Mouse (Mus musculus) ovary, postnatal 36 days (tissue): Measurements from ENCODE around the gene Ttc21a.

Source experiments
- DNase-seq: peaks from one replicate; pipeline ENCODE4 v3.0.0; 2022; ENCODE audit warnings: low spot score, mixed read lengths

The Ttc21a gene

DNA sequence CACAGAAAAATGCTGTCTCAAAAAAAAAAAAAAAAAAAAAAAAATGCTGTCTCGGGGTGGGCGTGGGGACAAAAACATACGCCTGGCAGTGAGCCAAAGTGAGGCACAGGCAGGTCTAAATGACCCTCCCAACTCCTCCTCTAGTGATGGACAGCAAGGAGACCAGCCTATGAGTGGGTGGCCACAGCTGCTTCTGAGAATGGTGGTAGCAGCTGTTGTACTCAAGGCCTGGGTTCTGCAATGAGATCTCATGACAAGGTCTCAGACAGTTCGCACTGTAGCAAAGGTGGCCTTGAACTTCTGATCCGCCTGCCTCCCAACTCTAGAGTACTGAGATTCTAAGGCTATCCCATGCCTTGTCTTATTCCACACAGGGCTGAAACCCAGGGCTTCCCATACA lies 4.0 kb downstream of the Ttc21a start:
- DNase-seq: no peak

DNA sequence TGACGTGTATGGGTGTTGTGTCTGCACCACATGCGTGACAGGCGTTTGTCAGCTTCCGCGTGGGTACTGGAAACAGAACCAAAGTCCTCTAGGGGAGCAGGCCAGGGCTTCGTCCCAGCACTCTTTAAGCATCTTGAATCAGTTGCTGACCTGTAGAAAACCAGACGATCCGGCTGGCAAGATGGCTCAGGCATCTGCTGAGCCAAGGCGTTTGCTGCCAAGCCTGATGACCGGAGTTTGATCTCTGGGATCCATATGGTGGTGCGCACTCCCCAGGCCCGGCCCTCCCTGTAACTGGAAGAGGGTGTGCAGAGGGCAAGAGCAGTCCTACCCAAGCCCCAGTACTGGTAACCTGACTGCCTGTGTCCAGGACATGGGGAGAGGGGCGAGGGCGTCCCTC lies 4.5 kb downstream of the Ttc21a start:
- DNase-seq: no peak

DNA sequence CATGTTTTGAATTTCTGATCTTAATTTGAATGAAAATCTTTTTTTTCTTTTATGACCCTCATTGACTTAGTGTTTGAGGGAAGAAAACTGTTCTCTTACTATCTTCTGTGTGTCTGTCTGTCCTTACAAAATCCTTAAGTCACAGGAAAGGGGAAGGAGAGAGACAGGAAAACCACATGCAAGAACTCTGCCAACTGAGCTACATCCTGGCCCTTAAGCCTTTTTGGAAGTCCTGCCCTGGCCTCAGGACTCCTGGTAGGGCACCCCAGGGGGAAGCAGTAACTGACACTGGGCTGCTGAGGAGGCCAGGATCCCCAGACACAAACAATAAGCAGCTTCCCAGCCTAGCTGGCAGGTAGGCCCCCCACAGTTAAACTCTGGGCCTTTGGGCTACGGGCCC lies 5.9 kb downstream of the Ttc21a start:
- no peak for DNase-seq

DNA sequence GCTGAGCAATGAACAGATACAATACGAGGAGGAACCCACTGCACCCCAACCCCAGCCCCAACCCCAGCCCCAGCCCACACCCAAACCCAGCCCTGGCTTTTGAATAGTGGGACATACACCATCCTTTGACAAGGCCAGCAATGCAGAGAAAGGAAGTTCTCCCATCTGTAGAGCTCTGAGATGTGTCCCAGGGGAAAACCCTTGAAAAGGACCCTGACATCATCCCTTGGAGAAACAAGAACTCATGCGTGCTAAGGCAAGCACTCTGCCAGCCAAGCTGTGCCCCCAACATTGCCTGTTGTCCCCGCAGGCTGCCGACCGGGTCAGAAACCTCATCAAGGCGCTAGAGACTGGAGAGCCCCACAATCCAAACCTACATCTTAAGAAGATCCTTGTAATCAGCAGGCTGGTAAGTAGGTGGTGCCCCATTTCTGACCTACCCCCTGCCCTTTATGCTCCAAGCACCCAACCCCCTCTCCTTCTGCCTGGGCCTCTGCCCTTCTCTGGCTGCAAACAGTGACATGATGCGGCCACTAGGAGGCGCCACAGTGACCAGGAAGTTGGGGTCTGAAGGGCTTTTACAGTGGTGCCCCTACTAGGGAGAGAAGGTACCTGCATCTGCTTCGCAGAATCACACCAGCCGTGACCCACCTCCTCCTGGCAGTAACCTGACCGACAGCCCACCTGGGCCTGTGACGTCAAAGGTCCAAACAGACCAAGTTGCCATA lies 7.9 kb downstream of the Ttc21a start:
- no peak for DNase-seq

DNA sequence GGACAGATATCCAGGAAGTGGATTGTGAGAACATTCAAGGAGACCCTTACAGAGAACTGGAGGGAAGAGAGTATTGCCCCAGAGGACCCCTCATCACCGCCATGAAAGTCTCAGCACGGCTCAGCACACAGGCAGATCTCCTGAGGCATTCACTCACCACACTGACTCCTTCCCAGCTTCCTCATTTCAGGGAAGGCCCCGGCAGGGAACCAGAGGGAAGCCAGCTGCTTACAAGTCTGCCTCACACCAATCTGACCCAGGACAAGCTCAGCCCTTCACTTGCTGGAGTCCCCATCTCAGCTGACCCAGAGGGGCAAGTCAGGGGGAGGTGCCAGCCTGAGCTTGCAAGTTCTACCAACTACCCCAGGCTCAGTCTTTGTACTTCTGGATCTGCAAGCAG lies 11.4 kb downstream of the Ttc21a start:
- DNase-seq: no peak

DNA sequence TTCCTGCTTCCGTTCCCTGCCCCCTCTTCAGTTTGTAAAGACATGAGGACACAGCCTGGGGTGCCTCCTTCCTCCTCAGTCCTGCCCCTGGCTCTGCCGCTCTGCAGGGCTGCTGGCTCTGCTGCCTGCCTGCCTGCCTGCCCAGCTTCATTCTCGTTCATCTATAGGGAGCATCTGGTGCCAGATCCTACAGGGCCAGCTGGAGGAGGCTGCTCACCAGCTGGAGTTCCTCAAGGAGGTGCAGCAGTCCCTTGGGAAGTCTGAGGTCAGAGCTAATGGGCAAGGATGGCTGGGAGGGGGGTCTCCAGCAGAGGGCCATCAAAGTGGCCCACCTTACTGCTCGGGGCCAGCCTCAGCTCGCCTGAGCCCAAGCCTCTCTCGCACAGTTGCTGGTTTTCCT lies 13.0 kb downstream of the Ttc21a start:
- DNase-seq: no peak

DNA sequence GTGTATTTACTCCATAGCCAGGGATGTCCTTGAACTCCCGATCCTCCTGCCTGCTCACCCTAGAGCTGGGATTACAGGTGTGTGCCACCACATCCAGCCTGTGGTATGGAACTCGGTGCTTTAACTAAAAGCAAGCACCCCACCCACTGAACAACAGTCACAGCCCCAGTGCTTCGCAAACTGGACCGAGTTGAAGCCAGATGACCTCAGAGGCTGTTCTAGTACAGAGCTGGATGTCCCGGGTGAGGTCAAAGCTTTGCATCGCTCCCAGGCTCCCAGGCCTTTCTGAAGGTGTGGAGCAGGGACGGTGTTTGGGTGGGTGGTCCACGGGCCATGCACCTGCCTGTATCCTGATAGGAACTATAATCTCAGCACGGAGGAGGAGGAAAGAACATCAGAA lies 14.0 kb downstream of the Ttc21a start:
- DNase-seq: no peak

DNA sequence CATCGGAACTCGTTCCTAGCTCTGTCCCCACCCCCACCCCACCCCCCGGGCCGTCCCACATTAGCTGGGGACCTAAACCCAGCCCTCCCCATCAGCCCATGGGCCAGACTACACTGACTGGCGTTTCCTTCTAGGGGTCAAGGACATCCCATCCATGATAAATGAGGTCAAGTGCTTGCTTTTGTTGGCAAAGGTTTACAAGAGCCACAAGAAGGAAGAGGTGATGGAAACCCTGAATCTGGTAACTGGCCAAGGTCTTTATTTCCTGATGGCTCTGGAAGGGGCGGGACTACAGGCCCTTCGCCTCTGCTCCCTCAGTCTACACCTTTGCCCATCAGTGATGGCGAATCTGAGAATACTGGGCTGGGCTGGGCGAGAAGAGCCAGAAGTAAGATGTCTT lies 21.4 kb downstream of the Ttc21a start:
- no peak for DNase-seq

DNA sequence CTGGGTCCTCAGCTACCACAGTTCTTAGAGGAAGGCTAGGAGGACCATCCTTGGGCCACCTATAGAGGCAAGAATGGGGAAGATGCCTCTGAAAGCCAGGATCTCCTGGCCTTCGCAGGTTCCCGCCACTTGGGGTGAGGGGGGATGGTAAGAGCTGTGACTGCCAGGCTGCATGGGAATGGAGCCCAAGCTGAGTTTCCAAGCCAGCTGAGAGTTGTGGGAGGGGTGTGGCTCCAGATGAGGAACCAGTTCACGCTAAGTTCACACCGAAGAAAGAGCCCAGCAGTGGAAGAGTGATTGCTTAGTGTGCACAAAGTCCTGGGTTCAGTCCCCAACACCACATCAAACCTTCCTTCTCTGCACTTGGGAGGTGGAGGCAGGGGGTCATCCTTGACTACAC lies 24.8 kb downstream of the Ttc21a start:
- no peak for DNase-seq

DNA sequence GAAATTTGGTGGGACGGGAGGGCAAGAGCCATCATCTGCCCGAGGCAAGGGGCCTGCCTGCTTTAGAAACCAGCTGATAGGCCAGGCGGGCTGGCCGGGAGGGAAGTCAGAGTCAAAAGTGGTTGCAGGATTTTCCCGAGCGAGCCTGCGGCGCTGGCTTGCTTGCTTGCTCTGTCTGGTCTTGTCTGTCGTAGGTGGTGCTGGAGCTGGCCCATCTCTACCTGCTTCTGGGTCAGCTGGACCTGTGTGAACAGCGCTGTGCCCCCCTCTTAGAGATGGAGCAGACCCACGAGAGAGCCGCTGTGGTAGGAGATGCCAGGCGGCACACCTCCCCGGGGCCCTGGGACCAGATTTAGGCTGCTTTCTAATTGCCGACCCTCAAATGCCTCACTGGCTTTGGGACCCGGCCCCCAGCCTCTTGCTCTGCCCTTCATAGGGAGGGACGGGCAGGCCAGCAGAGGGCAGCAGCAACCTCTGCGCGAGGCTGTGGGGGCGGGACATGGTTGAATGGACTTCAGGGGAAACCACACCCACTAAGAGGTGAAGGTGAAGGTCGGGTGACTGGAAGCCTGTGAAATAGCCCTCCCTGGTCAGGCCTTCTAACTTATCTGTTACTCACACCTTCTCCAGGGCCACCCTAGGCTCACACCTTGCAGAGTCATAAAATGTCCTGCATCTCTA lies 25.7 kb downstream of the Ttc21a start:
- peak; percentile 63 for DNase-seq

DNA sequence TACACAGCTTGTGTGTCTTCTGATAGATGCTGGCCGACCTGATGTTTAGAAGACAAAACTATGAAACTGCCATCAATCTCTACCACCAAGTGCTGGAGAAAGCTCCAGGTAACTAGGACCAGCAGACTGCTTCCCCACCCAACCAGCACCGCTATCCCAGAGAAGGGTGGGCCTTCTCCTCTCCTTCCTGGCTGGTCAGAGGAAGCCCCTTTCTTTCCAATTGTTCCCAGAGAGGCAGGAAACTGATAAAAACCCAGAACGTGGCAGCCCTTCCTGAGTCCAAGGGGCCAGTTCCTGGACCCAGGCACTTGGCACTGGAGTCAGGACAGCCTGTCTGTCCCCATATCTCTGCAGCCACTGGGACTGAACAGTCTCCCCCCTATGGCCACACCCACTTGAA lies 26.8 kb downstream of the Ttc21a start:
- no peak for DNase-seq

DNA sequence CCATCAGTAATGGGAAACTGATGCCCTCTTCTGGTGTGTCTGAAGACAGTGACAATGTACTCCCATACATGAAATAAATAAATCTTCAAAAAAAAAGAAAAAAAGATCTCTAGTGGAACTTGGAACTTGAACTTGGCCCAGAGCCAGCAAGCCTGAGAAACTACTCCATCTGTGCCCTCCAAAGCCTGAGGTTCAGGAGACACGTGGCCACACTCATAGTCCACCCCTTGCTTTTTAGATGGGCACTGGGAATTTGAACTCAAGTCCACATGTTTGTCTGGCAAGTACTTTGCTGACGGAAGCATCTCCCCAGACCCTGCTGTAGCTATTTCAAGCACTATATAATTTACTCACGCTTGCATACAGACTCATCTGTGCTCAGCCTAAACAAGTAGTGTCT lies 27.8 kb downstream of the Ttc21a start:
- no peak for DNase-seq

DNA sequence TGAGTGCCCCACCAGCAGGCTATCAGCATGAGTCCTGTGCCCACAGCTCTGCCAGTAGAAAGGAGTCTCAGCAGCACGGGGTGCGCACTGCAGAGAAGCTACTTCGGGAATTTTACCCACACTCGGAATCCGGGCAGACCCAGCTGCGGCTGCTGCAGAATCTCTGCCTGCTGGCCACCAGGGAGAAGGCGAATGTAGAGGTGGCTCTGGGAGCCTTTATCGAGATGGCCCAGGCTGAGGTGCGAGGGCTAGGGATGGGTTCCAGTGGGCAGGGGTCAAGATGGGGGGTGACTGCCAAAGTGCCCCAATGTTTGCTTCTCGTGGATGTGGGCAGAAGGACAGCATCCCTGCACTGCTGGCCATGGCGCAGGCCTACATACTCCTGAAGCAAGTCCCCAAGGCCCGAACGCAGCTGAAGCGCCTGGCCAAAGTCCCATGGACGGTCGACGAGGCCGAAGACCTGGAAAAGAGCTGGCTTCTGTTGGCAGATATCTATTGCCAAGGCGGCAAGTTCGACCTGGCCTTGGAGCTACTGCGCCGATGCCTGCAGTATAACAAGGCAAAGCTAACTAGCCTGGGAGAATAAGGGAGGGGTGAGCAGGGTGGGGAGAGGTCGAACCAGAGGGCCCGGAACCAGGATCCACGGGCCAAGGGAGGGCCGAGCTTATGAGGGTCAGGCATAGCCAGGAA lies 29.0 kb downstream of the Ttc21a start:
- DNase-seq: no peak

DNA sequence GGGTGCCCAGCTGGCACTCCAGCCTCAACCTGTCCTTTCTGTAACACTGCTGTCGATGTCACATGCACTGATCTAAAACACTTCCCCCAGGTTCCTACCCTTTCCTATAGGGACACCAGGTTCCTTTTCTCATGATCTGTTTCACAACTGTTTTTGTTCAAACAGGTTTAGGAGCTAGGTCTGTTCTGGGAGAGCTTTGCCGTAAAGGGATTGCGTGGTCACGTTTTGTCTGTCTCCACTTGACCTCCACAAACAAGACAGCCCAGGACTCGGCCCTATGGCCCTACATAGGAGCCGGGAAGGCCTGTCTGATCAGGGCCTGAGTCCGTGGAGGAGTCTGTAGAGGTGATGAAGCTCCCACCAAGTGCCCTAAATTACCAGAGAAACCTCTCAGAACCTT lies 32.4 kb downstream of the Ttc21a start:
- no peak for DNase-seq

DNA sequence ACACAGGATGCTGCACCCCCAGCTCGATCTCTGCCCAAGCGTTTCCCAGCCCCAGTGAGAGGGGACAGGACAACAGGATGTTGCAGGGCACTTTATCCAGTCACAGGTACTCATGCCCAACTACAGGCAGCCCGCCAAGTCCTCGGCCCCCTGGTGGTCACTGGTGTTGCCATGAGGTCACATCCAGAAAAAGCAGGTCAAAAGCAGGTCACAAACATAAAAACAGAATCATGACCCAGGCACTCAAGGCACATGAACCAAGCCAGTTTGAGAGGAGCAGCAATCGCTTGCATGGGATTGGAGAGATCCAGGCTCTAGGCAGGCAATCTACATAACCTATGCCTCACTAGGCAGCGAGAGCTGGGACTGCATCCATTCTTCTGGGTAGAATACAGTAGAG lies 32.8 kb downstream of the Ttc21a start:
- DNase-seq: peak; percentile 58

DNA sequence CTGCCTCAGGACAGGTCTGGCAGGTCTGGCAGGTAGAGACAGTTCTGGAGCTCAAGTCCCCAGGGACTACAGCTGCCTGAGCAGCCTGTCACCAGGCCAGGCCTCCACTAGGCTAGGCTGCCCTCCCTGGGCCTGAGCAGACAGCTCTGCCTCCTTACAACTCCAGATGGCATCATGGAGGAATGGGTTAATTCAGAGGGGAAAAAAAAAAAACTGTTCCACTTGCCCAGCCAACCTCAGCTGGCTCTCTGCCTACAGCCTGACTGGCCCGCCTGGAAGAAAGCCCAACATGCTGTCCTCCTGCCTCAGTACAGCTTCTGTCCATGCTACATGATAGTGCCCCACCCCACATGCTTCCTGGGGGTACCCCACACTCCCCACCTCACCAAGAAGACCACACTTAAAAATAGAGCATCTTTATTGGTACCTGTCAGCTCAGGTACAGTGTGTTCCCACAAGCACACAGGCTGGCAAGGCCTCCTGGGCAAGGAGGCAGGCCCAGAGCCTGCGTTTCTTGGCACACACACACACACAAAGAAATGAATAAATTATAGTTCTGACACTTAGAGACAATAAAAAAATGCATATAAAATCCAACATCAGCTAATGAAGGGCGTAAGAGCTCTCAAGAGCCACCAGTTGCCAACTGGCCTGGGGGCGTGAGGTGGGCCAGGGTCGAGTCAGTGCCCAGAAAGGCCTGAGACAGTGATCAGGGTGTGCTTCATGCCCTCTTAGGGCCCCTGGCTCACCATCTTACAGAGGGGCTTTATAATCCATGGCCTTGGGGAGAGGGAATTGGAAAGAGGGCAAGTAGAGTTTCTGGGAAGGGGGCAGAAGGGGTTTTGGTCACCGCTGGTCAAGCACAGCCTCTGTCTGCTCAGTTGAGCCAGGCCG lies 33.6 kb downstream of the Ttc21a start:
- peak; percentile 45 for DNase-seq

DNA sequence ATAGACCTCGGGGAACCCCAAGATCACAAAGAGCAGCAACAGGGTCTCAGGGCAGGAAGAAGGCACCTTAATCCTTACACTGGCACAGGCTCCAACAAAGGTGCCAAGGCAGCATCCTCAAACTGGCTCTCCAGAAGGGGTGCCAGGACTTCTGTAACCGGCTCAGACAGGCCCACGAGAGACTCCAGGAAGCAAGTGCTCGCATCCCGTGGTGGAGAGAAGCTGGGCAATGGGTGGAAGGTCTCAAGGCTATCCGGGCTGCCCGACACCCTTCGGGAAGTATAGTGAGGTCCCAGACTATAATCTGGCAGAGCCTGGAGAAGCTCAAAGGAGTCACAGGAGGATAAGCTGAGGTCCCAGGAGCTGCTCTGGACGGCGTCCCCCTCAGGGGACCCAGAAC lies 34.8 kb downstream of the Ttc21a start:
- no peak for DNase-seq

DNA sequence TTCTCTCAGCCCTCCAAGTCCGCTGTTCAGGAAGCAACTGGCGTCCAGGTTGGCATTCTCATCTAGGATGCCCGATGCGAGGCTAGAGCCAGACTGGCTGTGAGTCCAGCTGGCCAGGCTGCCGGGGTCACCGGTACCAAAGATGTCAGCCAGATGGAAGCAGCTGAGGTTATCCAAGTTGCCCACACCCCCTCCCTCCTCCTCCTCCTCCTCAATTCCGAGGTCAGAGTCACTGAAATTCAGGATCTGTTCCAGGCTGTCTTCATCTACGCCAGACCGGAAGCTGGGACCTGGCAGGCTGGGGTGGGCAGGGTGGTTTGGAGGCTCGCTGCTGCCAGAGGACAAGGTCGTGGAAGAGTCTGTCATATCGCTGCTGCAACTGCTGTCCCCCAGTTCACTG lies 35.2 kb downstream of the Ttc21a start:
- DNase-seq: no peak

DNA sequence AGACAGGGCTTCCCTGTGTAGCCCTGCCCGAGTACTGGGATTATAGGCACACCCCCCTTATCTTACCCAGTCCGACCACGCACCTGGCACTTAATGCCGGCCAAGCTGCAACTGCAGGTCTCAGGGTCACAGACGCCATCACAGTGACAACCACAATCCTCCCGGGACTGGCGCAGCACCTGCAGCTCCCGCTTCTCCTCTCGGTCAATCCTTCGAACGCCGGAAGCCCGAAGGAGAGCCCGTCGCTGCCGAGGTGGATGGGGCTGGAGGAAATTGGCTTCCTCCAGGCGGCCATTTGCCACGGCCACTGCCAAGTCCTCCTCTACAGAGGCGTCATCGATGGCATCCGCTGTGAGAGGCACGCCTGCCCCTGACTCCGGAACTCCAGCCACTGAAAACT lies 35.9 kb downstream of the Ttc21a start:
- DNase-seq: no peak

DNA sequence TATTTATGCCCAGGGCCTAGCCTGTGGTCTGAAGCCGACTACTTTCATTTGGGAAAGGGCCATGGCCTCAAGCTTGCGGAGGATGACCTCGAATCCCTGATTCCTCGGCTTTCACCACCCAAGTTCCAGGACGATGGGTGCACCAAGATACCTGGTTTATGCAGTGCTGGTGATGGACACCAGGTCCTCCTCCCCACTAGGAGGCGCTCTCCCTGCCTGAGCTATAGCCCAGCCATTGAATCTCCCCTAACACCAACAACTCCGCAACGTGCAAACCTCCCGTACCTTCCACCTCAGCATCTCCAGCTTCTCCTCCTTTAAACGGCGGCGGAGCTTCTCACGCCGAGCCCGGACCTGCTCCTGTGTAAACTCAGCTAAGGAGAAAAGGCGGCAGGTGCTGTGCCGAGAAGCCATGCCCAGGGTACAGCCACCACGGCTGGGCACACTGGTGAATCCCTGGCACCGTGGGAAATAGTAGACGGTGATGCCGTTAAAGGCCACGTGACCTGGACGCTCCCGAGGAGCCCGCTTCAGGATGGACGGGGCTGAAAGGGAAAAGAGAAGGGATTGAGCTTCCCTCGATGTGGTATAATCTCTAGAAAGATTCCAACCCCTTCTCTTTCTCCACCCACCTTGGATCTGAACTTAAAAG lies 36.6 kb downstream of the Ttc21a start:
- DNase-seq: no peak

DNA sequence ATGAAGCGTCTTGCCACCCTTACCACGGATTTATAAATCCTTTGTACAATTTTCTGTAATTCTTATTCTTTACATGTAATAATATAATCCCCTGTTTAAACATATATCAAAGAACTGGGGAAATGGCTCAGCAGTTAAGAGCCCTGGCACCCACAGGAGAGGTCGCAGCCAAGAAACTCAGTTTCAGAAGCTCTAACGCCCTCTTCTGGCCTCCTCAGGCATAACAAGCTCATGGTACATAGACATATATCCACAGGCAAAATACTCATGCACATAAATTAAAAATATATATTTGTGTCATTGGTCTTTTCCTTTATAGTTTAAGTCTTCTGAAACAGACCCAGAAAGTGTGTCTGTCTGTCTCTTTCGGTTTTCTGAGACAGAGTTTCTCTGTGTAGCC lies 37.2 kb downstream of the Ttc21a start:
- DNase-seq: no peak

DNA sequence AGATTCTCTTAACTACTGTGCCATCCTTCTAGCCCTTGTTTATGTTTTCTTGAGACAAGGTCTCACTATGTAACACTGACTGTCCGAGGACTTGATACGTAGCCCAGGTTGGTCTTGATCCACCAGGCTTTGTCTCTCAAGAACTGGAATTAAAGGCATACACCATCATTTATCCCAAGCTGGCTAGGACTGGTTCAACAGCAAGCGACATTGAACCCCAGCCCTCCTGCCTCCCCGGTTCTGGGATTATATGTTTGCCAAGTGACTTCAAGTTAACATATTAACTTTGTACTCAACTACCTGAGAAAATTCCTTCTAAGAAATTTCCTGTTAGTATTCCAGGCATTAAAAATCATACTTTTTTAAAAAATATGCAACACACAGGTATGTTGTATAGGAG lies 37.9 kb downstream of the Ttc21a start:
- no peak for DNase-seq
